Mouse (Mus musculus) mesoderm, embryonic 11.5 days (tissue): ENCODE measurements around the gene Vangl1.

Experiments
- DNase-seq: peaks from one replicate; pipeline ENCODE4 v3.0.0-alpha.2; 2012; ENCODE audit warnings: low read depth, low spot score

Vangl1 gene

GRCm38 (mm10) chr3:102142947-102143346, 61.5 kb downstream of the Vangl1 start:
- DNase-seq = no peak

GRCm38 (mm10) chr3:102141893-102142292, 62.6 kb downstream of the Vangl1 start:
- DNase-seq = no peak

GRCm38 (mm10) chr3:102141451-102141850, 63.0 kb downstream of the Vangl1 start:
- no peak for DNase-seq

- no peak for DNase-seq
Measured at GRCm38 (mm10) chr3:102140606-102141005, 63.9 kb downstream of the Vangl1 start.

- no peak for DNase-seq
Measured at GRCm38 (mm10) chr3:102138899-102139298, 65.6 kb downstream of the Vangl1 start.

- DNase-seq = no peak
Measured at GRCm38 (mm10) chr3:102137158-102137557, 67.3 kb downstream of the Vangl1 start.

GRCm38 (mm10) chr3:102135389-102136113, 68.9 kb downstream of the Vangl1 start:
- no peak for DNase-seq

GRCm38 (mm10) chr3:102131627-102132324, 72.7 kb downstream of the Vangl1 start:
- no peak for DNase-seq

- no peak for DNase-seq
Measured at GRCm38 (mm10) chr3:102130478-102130877, 74.0 kb downstream of the Vangl1 start.

GRCm38 (mm10) chr3:102128242-102128641, 76.3 kb downstream of the Vangl1 start:
- DNase-seq = no peak

- DNase-seq = no peak
Measured at GRCm38 (mm10) chr3:102127114-102127513, 77.4 kb downstream of the Vangl1 start.

- DNase-seq = no peak
Measured at GRCm38 (mm10) chr3:102125546-102125945, 78.9 kb downstream of the Vangl1 start.

GRCm38 (mm10) chr3:102123654-102124053, 80.8 kb downstream of the Vangl1 start:
- DNase-seq = no peak

- DNase-seq = no peak
Measured at GRCm38 (mm10) chr3:102122046-102122445, 82.4 kb downstream of the Vangl1 start.

- no peak for DNase-seq
Measured at GRCm38 (mm10) chr3:102120947-102121346, 83.5 kb downstream of the Vangl1 start.

- no peak for DNase-seq
Measured at GRCm38 (mm10) chr3:102111979-102112599, 92.4 kb downstream of the Vangl1 start.

GRCm38 (mm10) chr3:102108201-102108600, 96.3 kb downstream of the Vangl1 start:
- DNase-seq = no peak

- no peak for DNase-seq
Measured at GRCm38 (mm10) chr3:102103811-102104565, 100.5 kb downstream of the Vangl1 start.
